Mouse (Mus musculus) MEL (cell line): Measurements from ENCODE around the gene Gpatch2. TPM values are rescaled to one million over a fixed set of nuclear protein-coding genes. Genes with fewer than 3 reads are reported as not detected.

Source experiments
- DNase-seq: peaks from one replicate; pipeline ENCODE4 v3.0.0; 2011; ENCODE audit warnings: low read depth, low spot score
- H3K27ac ChIP-seq: 2 replicates; pipeline ENCODE4 v1.5.1; 2012; ENCODE audit warnings: low read depth, mild to moderate bottlenecking, control low read depth, low read length, moderate library complexity; ENCODE audit not compliant: control insufficient read depth
- H3K27me3 ChIP-seq, 2 experiments: fragments of 150-350 bp in 1 of 2; sonication (generic) in 1 of 2; 2 replicates each; pipeline ENCODE4 v1.6.1; 2012; ENCODE audit warnings: low read length in 2 of 2, mild to moderate bottlenecking in 2 of 2, improper control_type of control experiment in 1 of 2, moderate library complexity in 1 of 2; ENCODE audit not compliant: insufficient read depth in 2 of 2, control insufficient read depth in 1 of 2
- H3K36me3 ChIP-seq, 2 experiments: 2 replicates each; pipeline ENCODE4 v1.6.1; 2012 to 2014; ENCODE audit warnings: low read length in 2 of 2, improper control_type of control experiment in 1 of 2, inconsistent platforms in 1 of 2, mild to moderate bottlenecking in 1 of 2; ENCODE audit not compliant: insufficient read depth in 2 of 2, control insufficient read depth in 1 of 2
- H3K4me1 ChIP-seq, 2 experiments: fragments of 150-350 bp in 1 of 2; sonication (generic) in 1 of 2; 2 replicates each; pipeline ENCODE4 v1.6.1; 2012; ENCODE audit warnings: low read length in 2 of 2, improper control_type of control experiment in 1 of 2, mild to moderate bottlenecking in 1 of 2; ENCODE audit not compliant: insufficient read depth in 2 of 2, control insufficient read depth in 1 of 2
- H3K4me3 ChIP-seq, 2 experiments: fragments of 150-350 bp in 1 of 2; sonication (generic) in 1 of 2; 2 replicates each; pipeline ENCODE4 v1.5.1; 2012; ENCODE audit warnings: low read depth in 2 of 2, low read length in 2 of 2, mild to moderate bottlenecking in 2 of 2, moderate library complexity in 2 of 2, control low read depth in 1 of 2, improper control_type of control experiment in 1 of 2; ENCODE audit not compliant: control insufficient read depth in 1 of 2, insufficient read depth in 1 of 2
- H3K79me2 ChIP-seq: 2 replicates; pipeline ENCODE4 v1.6.1; 2012; ENCODE audit warnings: mild to moderate bottlenecking, low read length, moderate library complexity; ENCODE audit not compliant: control insufficient read depth, poor library complexity, insufficient read depth
- H3K9ac ChIP-seq: 2 replicates; pipeline ENCODE4 v1.6.1; 2012; ENCODE audit warnings: low read depth, mild to moderate bottlenecking, control low read depth, low read length, moderate library complexity; ENCODE audit not compliant: control insufficient read depth, poor library complexity, severe bottlenecking
- H3K9me3 ChIP-seq: fragments of 150-350 bp; sonication (generic); replicated peaks from 2 replicates; pipeline ENCODE4 v1.6.1; 2012; ENCODE audit warnings: mild to moderate bottlenecking, low read length, improper control_type of control experiment, moderate library complexity; ENCODE audit not compliant: insufficient read depth
- CHD1 ChIP-seq: IDR thresholded peaks from 2 replicates; pipeline ENCODE4 v1.6.1; 2012; ENCODE audit warnings: low read depth, mild to moderate bottlenecking, inconsistent platforms, low read length, improper control_type of control experiment
- E2F4 ChIP-seq: IDR thresholded peaks from 2 replicates; pipeline ENCODE4 v1.6.1; 2011; ENCODE audit warnings: low read depth, low read length, improper control_type of control experiment, borderline replicate concordance
- ETS1 ChIP-seq: IDR thresholded peaks from 2 replicates; pipeline ENCODE4 v1.6.1; 2012; ENCODE audit warnings: low read depth, mild to moderate bottlenecking, inconsistent platforms, low read length, improper control_type of control experiment, moderate library complexity
- GABPA ChIP-seq: IDR thresholded peaks from 2 replicates; pipeline ENCODE4 v1.6.1; 2012; ENCODE audit warnings: low read depth, mild to moderate bottlenecking, inconsistent platforms, low read length, improper control_type of control experiment, moderate library complexity
- JUND ChIP-seq: IDR thresholded peaks from 2 replicates; pipeline ENCODE4 v1.6.1; 2011; ENCODE audit warnings: low read depth, mild to moderate bottlenecking, improper control_type of control experiment, low read length
- MEF2A ChIP-seq: IDR thresholded peaks from 2 replicates; pipeline ENCODE4 v1.6.1; 2014; ENCODE audit warnings: low read depth, mild to moderate bottlenecking, inconsistent platforms, low read length, improper control_type of control experiment; ENCODE audit not compliant: poor library complexity, insufficient replicate concordance, severe bottlenecking; ENCODE audit errors: extremely low read depth
- MYB ChIP-seq: IDR thresholded peaks from 2 replicates; pipeline ENCODE4 v1.6.1; 2011; ENCODE audit warnings: mild to moderate bottlenecking, low read depth, low read length, improper control_type of control experiment
- POLR2A ChIP-seq, 2 experiments: IDR thresholded peaks; 2 replicates each; pipeline ENCODE4 v1.6.1; 2011 to 2012; ENCODE audit warnings: low read length in 2 of 2, mild to moderate bottlenecking in 2 of 2, control low read depth in 1 of 2, improper control_type of control experiment in 1 of 2, low read depth in 1 of 2, moderate library complexity in 1 of 2; ENCODE audit not compliant: control insufficient read depth in 1 of 2, insufficient read depth in 1 of 2, poor library complexity in 1 of 2
- RCOR1 ChIP-seq: IDR thresholded peaks from 2 replicates; pipeline ENCODE4 v1.6.1; 2012; ENCODE audit warnings: low read depth, mild to moderate bottlenecking, inconsistent platforms, low read length, improper control_type of control experiment
- SMC3 ChIP-seq: IDR thresholded peaks from 2 replicates; pipeline ENCODE4 v1.6.1; 2011; ENCODE audit warnings: low read depth, low read length, improper control_type of control experiment
- TAL1 ChIP-seq: IDR thresholded peaks from 2 replicates; pipeline ENCODE4 v1.6.1; 2012; ENCODE audit warnings: mild to moderate bottlenecking, inconsistent platforms, low read length, moderate library complexity, mixed read lengths
- TBP ChIP-seq: IDR thresholded peaks from 2 replicates; pipeline ENCODE4 v1.8.0; 2011; ENCODE audit warnings: low read depth, low read length, improper control_type of control experiment
- TCF12 ChIP-seq: IDR thresholded peaks from 2 replicates; pipeline ENCODE4 v1.6.1; 2014; ENCODE audit warnings: low read depth, mild to moderate bottlenecking, inconsistent platforms, low read length, improper control_type of control experiment, moderate library complexity
- UBTF ChIP-seq: IDR thresholded peaks from 2 replicates; pipeline ENCODE4 v1.6.1; 2012; ENCODE audit warnings: low read depth, mild to moderate bottlenecking, inconsistent platforms, low read length, improper control_type of control experiment, moderate library complexity, borderline replicate concordance; ENCODE audit not compliant: insufficient read depth
- USF1 ChIP-seq: IDR thresholded peaks from 2 replicates; pipeline ENCODE4 v1.6.1; 2014; ENCODE audit warnings: low read depth, mild to moderate bottlenecking, inconsistent platforms, low read length, improper control_type of control experiment, moderate library complexity
- USF2 ChIP-seq, 2 experiments: IDR thresholded peaks; 2 replicates each; pipeline ENCODE4 v1.6.1; 2011 to 2012; ENCODE audit warnings: improper control_type of control experiment in 2 of 2, low read length in 2 of 2, borderline replicate concordance in 1 of 2, inconsistent platforms in 1 of 2, low read depth in 1 of 2, mild to moderate bottlenecking in 1 of 2; ENCODE audit not compliant: insufficient read depth in 1 of 2
- ZC3H11A ChIP-seq: IDR thresholded peaks from 2 replicates; pipeline ENCODE4 v1.6.1; 2012; ENCODE audit warnings: low read depth, mild to moderate bottlenecking, inconsistent platforms, low read length, improper control_type of control experiment
- ZKSCAN1 ChIP-seq: IDR thresholded peaks from 2 replicates; pipeline ENCODE4 v1.6.1; 2012; ENCODE audit warnings: low read depth, mild to moderate bottlenecking, inconsistent platforms, low read length, improper control_type of control experiment, moderate library complexity
- polyA plus RNA-seq, 2 experiments: library from polyadenylated mRNA; stranded (reverse) in 1 of 2; unstranded in 1 of 2; fragments of >175 nt in 1 of 2; fragments of >200 nt in 1 of 2; gene quantifications; 2 replicates each; pipeline versions ENCODE4 v1.2.1 to v1.2.4; 2012; ENCODE audit warnings: low replicate concordance in 2 of 2, low read depth in 1 of 2; ENCODE audit not compliant: insufficient read length in 2 of 2, insufficient read depth in 1 of 2, missing spikeins in 1 of 2
- total RNA-seq: library from RNA; depleted of rRNA; stranded (reverse); fragments of 300-350 nt; gene quantifications from 2 replicates; pipeline ENCODE4 v1.2.3, GENCODE M21; 2012

Gpatch2 gene
- total and polyA plus RNA-seq, 3 experiments, result 14.5 to 15.3 TPM; not detected in 1

DNA sequence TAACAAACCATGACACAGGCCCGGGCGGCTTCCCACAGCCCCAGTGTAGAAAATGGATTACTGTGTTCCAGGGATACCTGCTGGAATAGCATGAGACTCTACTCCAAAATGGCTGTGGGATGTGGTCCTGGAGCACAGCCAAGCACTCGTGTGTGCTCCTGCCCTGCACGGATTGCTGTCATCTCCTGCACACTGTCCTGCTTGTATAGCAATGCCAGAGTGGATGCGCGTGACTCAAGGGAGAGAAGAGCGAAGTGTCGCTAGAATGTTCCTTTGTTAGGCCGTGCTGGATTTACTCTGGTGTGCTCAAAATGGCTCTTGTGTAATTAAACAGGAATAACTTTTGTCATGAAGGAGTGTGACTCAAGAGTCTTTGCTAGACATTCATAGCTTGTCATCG, 87.9 kb downstream of the Gpatch2 start:
- H3K79me2 ChIP-seq, result no peaks in the 10 kb centered on the region
- no peaks in the 10 kb centered on the region for H3K9me3 ChIP-seq
- H3K9ac ChIP-seq, result no peak overlapping the region
- no peak overlapping the region for H3K27ac ChIP-seq
- no peak for DNase-seq
- H3K36me3 ChIP-seq, result no peaks in the 10 kb centered on the region
- TF ChIP-seq USF2 (IDR thresholded peaks at IDR 0.05; ENCODE audit: borderline replicate concordance in 1 of 2, insufficient read depth in 1 of 2, low read depth in 1 of 2, low read length in 2 of 2) (no peak), CHD1 (no peak), ZKSCAN1 (no peak), ZC3H11A (no peak), USF1 (no peak), TBP (no peak), TCF12 (no peak), MEF2A (no peak), RCOR1 (no peak)
- H3K27me3 ChIP-seq, result no peaks in the 10 kb centered on the region
- no peaks in the 10 kb centered on the region for H3K4me1 ChIP-seq
- no peak overlapping the region for H3K4me3 ChIP-seq

DNA sequence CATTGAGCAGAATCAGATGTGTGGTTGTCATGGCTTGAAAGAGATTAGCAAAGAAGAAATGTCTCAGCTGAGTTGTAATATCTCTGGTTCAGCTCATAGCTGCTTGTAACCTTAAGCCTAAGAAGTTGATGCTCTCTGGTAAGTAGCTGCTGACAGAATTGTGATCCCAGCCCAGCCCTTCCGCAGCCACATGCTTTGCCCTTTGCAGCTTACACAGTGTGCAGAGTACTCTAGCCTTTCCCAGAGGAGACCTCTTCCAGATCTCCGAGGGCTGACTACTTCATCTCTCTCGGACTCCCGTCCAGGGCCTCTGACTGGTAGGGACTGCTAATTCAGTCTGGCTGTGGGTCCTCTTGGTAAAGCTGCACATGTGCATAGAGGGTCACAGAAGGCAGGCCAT, 92.0 kb downstream of the Gpatch2 start:
- H3K4me3 ChIP-seq, result no peak overlapping the region
- no peak for DNase-seq
- no peaks in the 10 kb centered on the region for H3K36me3 ChIP-seq
- no peaks in the 10 kb centered on the region for H3K4me1 ChIP-seq
- no peak overlapping the region for H3K27ac ChIP-seq
- H3K79me2 ChIP-seq, result no peaks in the 10 kb centered on the region
- TF ChIP-seq UBTF (no peak), GABPA (no peak), RCOR1 (no peak), TAL1 (no peak), SMC3 (no peak)
- H3K27me3 ChIP-seq, result no peaks in the 10 kb centered on the region
- H3K9ac ChIP-seq, result no peak overlapping the region
- H3K9me3 ChIP-seq, result no peaks in the 10 kb centered on the region

DNA sequence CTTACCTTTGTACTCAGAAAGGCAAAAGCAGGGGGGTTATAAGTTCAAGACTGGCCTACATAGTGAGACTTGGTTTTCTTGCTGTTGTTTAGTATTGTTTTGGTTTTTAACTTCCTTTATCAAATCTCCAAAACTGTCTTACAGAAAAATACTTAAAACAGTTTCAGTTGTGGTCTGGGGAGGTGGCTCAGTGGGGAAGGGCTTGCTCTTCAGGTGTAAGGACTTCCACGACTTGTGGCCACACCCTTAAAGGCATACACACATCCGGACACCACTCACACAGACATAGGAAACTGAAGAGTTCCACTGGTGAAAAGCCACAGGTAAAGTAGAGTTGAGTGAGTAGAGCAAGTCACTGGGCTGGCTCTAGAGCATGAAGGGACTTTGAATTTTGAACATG, 93.2 kb downstream of the Gpatch2 start:
- no peak for DNase-seq
- no peaks in the 10 kb centered on the region for H3K79me2 ChIP-seq
- H3K4me3 ChIP-seq, result no peak overlapping the region
- no peaks in the 10 kb centered on the region for H3K27me3 ChIP-seq
- TF ChIP-seq TCF12, result no peak
- no peak for TF ChIP-seq POLR2A (IDR thresholded peaks at IDR 0.05; ENCODE audit: control insufficient read depth in 1 of 2, insufficient read depth in 1 of 2, low read depth in 1 of 2, low read length in 2 of 2, poor library complexity in 1 of 2)
- TF ChIP-seq ETS1, result no peak
- TF ChIP-seq USF1, result no peak
- no peak for TF ChIP-seq USF2 (IDR thresholded peaks at IDR 0.05; ENCODE audit: borderline replicate concordance in 1 of 2, insufficient read depth in 1 of 2, low read depth in 1 of 2, low read length in 2 of 2)
- TF ChIP-seq TBP, result no peak
- no peak for TF ChIP-seq GABPA
- TF ChIP-seq E2F4, result no peak
- no peak for TF ChIP-seq MYB
- TF ChIP-seq JUND, result no peak
- H3K27ac ChIP-seq, result no peak overlapping the region
- no peak overlapping the region for H3K9ac ChIP-seq
- H3K4me1 ChIP-seq, result no peaks in the 10 kb centered on the region
- H3K36me3 ChIP-seq, result no peaks in the 10 kb centered on the region
- no peaks in the 10 kb centered on the region for H3K9me3 ChIP-seq
